Mouse (Mus musculus) lung, postnatal 4 days (tissue): ENCODE measurements around the gene Nrxn1.
"Not testable (repeated sequence)": the region's sequence is repeated elsewhere in the genome, so short reads cannot be mapped to it uniquely, and the experiment has no call there.

ENCODE experiments used
- DNase-seq, 2 experiments: peaks; one replicate each; pipeline ENCODE4 v3.0.0; 2021

The Nrxn1 gene

DNA sequence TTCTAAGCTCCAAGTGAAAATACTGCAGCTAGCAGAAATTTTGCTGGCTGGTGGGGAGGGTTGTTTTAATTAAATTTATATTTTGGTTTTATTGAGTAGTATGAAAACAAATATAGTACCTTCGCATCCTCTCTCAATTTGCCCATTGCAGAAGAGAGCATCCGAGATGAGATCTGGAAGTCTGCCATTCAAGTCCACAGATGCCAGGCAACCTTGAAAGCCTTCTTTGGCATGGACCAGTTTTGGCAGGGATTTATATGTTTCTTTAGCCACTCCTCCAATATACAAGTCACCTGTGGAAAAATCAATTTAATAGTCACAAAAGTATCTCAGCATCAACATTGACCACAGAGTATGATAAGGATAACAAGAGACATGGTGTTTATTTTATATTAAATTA, 527.7 kb downstream of the Nrxn1 start:
- DNase-seq, result no peak

DNA sequence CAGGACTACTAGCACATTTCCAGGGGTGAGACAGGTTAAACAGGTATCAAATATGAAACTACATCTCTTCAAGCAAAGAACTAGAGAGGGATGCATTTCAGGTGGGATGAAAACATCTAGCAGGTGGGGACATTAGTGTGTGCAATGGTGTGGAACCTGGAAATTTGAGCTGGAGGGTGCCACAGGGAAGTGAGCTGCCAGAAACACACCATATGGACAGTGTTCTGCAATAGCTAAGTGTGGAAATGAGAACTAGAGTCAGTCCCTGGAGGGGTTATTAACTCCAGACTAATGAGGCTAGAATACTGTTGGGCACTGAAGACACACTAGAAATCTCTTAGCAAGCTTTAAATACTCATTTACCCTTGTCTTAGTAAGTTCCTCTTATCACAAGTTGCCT, 536.5 kb downstream of the Nrxn1 start:
- DNase-seq, result no peak

DNA sequence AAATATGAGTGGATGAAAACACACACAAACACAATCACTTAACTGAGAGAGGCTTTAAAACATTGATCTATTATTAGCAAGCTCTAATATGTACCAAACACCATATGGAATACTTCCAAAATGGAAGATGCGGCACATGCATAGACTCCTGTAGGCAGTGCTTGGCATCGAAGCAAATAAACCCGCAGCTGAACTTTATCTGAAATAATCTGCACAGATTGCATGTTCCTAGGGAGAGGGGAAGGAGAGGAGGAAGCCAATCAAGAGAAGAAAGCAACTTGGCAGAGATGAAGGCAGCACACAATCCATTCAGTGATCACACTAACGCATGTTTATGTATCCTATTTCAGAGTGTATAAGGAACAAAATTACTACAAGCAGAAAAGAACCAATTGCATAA, 542.5 kb downstream of the Nrxn1 start:
- no peak for DNase-seq

DNA sequence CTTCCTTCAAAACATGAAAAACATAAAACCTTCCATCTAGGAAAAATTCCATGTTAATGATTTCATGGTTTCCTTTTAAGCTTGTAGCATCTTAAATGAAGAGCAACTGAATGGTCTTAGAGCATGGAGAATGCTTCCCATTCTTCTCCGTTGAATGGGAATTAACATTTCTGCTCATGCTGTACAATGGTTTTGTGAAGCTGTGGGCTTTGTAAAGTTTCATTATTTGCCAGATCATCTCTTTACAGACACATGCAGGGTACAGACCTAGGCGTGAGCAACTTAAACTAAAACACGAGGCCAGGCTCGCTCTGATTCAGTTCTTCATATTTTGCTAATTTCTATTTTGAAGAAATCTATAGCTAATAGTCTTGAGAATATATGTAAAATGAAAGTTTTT, 546.1 kb downstream of the Nrxn1 start:
- DNase-seq, result no peak

- DNase-seq, result no peak
Measured at GRCm38 (mm10) chr17:90544639-90545259, 548.1 kb downstream of the Nrxn1 start.

GRCm38 (mm10) chr17:90543986-90544638, 548.8 kb downstream of the Nrxn1 start:
- no peak for DNase-seq

- no peak for DNase-seq
Measured at GRCm38 (mm10) chr17:90531443-90531842, 561.4 kb downstream of the Nrxn1 start.

- DNase-seq, result no peak
Measured at GRCm38 (mm10) chr17:90506026-90506425, 586.8 kb downstream of the Nrxn1 start.

GRCm38 (mm10) chr17:90503999-90504398, 588.9 kb downstream of the Nrxn1 start:
- not testable (repeated sequence) for DNase-seq

DNA sequence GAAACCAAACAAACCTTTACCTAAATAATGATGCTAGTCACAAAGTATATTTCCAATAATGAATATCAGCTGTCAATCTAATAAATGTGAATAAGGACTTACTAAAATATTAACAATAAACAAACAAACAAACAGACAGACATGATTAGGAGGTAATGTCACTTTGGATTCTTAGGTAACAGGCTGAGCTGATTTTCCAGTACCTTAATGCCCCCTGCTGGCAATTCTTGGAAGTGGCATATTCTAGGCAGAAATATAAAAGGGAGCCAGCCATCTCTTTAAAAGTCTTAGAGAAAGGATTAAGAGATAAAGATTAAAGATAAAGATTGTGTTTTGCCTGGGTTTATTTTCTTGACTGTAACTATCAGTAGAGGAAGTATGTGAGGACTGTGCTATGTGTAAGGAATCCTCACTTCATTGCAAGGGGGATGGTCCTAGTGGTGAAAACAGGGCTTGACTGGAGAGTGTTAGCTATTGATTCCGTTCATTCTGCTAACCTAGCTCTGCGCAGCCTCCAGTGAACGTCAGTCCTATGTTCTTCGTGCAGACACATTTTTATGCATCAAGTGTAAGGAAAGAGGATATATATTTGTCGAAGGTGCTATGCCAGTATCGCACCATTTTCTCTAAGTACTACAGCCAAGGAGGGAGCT, 591.7 kb downstream of the Nrxn1 start:
- peak in 1 of 2 experiments; percentile 19 for DNase-seq

- no peak for DNase-seq
Measured at GRCm38 (mm10) chr17:90479531-90480250, 613.2 kb downstream of the Nrxn1 start.

DNA sequence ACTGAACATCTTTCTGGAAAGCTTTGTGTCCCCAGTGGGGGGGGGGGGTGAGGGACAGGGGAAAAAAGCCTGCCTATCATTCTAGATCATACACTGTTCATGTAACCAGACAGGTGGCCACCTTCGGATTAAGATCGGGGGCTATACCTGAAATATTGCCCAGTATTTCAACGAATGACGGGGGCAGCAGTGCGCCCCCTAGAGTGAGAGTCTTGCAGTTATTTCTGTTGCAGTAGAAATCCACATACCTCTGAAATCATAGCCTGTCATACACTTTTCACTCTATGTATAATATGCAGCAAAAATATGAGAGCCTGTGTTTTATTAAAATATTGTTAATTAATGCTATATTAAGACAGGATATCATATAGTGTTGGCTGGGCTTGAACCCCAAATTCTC, 636.1 kb downstream of the Nrxn1 start:
- DNase-seq, result no peak

- no peak for DNase-seq
Measured at GRCm38 (mm10) chr17:90455904-90456303, 637.0 kb downstream of the Nrxn1 start.

DNA sequence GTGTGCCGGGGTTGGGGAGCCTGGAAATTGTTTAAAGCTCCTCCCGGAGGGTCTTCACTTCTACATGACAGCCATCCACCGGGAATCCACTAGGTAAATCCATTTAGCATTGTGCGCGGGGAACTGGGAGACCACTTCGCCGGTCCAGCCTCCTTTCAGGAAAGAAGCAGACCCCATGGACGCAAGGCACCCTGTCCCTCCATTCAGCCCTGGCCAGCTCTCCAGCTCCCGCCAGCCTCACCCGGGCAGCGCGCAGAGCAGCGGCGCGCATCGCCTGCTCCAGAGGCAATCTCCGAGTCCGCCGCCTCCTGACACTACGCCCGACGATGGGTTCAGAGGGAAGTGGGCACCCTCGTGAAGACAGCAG, 637.5 kb downstream of the Nrxn1 start:
- peak in 1 of 2 experiments; percentile 18 for DNase-seq

DNA sequence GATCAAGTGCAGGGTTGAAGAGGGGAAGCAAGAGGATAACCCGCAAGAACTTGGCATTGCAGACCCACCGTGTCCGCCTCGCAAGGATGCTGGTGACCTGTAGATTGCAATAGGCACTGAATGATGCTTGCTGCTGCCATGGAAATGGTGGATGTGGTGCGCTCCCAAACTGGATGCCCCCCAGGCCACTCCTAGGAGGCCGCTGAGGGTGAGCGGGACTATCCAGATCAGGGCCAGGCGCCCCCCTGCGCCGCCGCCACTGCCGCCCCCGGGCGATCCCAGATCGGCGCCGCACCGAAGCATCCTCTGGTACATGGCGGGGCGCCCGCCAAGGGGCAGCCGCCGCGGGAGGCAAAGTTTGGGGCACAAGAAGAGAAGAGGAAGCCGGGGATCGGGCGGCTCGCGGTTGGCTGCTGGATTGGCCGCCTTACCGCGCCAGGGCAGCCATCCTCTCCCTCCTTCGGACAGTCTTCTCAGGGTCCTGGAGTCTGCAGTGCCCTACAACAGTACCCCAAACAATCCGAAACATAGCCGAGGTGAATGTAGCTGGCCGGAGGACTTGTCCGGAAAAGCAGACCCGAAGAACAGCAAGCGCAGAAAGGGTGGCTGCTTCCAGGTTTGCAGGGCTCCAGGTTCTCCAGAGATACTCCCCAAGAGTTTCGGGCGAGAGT, 638.0 kb downstream of the Nrxn1 start:
- DNase-seq, result peak in 1 of 2 experiments; percentile 19

DNA sequence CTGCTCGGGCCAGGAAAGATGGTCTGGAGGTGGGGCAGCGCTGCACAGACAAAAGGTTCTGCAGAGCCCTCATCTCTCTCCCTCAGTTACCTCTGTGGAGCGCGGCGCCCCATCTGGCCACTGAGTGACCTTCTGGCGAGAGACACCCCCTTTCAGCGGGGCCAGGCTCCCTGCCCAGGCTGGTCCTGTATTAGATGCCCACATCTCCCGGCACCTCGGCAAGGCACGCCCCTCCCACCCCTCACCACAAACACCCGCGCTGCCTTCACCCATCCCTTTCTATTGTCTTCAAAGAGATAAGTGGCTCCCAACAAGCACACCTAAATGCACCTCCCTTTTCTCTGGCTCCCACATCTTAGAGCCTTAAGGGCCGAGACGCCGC, 638.5 kb downstream of the Nrxn1 start:
- no peak for DNase-seq

DNA sequence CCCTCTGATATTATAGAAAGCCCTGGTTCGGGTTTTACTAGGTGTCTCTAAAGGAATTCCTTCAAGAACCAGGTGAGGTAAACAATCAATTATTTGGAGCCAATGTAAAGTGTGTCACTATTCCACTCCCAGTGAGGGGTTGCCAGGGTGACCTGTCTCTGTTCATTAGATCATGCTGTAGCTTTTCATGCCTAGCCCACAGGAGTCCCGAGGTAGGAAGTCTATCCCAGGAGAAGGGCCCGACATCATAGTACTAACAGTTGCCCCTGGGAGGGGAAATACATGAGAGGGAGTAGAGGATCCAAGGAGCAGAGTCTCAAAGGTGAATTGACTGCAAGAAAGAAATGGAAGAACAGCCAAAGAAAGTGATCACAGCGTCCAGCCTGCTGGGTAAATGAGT, 639.6 kb downstream of the Nrxn1 start:
- no peak for DNase-seq

- DNase-seq, result no peak
Measured at GRCm38 (mm10) chr17:90452770-90453169, 640.1 kb downstream of the Nrxn1 start.

- no peak for DNase-seq
Measured at GRCm38 (mm10) chr17:90451384-90451783, 641.5 kb downstream of the Nrxn1 start.

GRCm38 (mm10) chr17:90443067-90443466, 649.8 kb downstream of the Nrxn1 start:
- DNase-seq, result no peak

GRCm38 (mm10) chr17:90435836-90436235, 657.0 kb downstream of the Nrxn1 start:
- no peak for DNase-seq

- DNase-seq, result no peak
Measured at GRCm38 (mm10) chr17:90435371-90435770, 657.5 kb downstream of the Nrxn1 start.

DNA sequence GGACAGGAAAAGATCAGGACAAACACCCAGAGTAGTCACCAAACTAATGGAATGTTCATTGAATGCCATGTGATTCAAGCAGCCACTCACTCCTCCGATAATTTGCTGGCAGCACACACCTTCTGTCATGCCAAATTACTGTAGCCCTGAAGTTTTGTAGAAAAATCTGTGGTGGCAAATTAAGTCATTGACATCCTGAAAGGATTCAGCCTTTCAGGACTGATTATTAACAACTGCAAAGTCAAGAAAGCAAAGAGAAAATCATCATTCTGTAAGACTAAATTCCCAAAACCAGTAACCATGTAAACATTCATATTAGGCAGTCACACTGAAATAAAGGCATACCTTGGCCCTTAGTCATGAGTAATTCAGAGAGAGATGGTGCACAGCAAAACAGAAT, 662.7 kb downstream of the Nrxn1 start:
- no peak for DNase-seq
